Mouse (Mus musculus) midbrain, embryonic 15.5 days (tissue): ENCODE results near the gene Trim7. TPM values are rescaled to one million over a fixed set of nuclear protein-coding genes. Genes with fewer than 3 reads are reported as not detected.

Experiments used
- ATAC-seq: fragments of 200-750 bp; cut with Nextera tagmentation; replicated peaks from 2 replicates; pipeline ENCODE4 v1.8.0; 2017; ENCODE audit warnings: moderate TSS enrichment
- H3K27ac ChIP-seq: fragments of 300-500 bp; sonication (generic); 2 replicates; pipeline ENCODE4 v1.5.1; 2015; ENCODE audit warnings: mild to moderate bottlenecking, inconsistent platforms
- H3K27me3 ChIP-seq: fragments of 300-500 bp; sonication (generic); replicated peaks from 2 replicates; pipeline ENCODE4 v1.6.1; 2015; ENCODE audit warnings: inconsistent platforms
- H3K36me3 ChIP-seq: fragments of 300-500 bp; sonication (generic); replicated peaks from 2 replicates; pipeline ENCODE4 v1.6.1; 2015; ENCODE audit warnings: inconsistent platforms
- H3K4me1 ChIP-seq: fragments of 300-500 bp; sonication (generic); 2 replicates; pipeline ENCODE4 v1.6.1; 2015; ENCODE audit warnings: inconsistent platforms
- H3K4me2 ChIP-seq: fragments of 300-500 bp; sonication (generic); 2 replicates; pipeline ENCODE4 v1.6.1; 2015; ENCODE audit warnings: inconsistent platforms, mild to moderate bottlenecking, moderate library complexity
- H3K4me3 ChIP-seq: fragments of 300-500 bp; sonication (generic); 2 replicates; pipeline ENCODE4 v1.5.1; 2015; ENCODE audit warnings: mild to moderate bottlenecking, inconsistent platforms
- H3K9ac ChIP-seq: fragments of 300-500 bp; sonication (generic); 2 replicates; pipeline ENCODE4 v1.6.1; 2015; ENCODE audit warnings: mild to moderate bottlenecking, inconsistent platforms
- H3K9me3 ChIP-seq: fragments of 300-500 bp; sonication (generic); 2 replicates; pipeline ENCODE4 v1.6.1; 2016; ENCODE audit warnings: inconsistent platforms
- WGBS: fragments of 180-500 bp; shearing (Covaris S2); methylation state at CpG from one replicate; pipeline ENCODE4 v1.1.7; 2015; ENCODE audit warnings: mixed read lengths; 5-methylcytosine and 5-hydroxymethylcytosine counted together
- polyA plus RNA-seq: library from polyadenylated mRNA; unstranded; fragments of >200 nt; fragmentation: Nextera tagmentation; extraction: Ambion mirVana; gene quantifications from 2 replicates; pipeline ENCODE4 v1.2.1, GENCODE M21; 2015

The Trim7 gene
- polyA plus RNA-seq, 1 experiment from 2014 or later: 2.3 TPM

- Histone ChIP-seq H3K4me1 (peaks cover 4% of the 10 kb centered on the region), H3K4me2 (no peak overlapping the region), H3K36me3 (peaks cover 81% of the 10 kb centered on the region), H3K9ac (no peak overlapping the region), H3K27ac (no peak overlapping the region), H3K27me3 (no peaks in the 10 kb centered on the region), H3K4me3 (no peak overlapping the region), H3K9me3 (no peaks in the 10 kb centered on the region)
- WGBS: 70% methylated on average over 14 of the region's 14 CpGs
- ATAC-seq: no peak; the same call in 1 of the 2 replicates
Observed at GRCm38 (mm10) chr11:48807563-48808303, 18.2 kb upstream of the Trim7 start.

- Histone ChIP-seq H3K27me3 (no peaks in the 10 kb centered on the region), H3K4me3 (no peak overlapping the region), H3K9me3 (no peaks in the 10 kb centered on the region), H3K27ac (no peak overlapping the region), H3K4me2 (no peak overlapping the region), H3K4me1 (peaks cover 4% of the 10 kb centered on the region; the same call in 1 of the 2 replicates), H3K9ac (no peak overlapping the region), H3K36me3 (peaks cover 79% of the 10 kb centered on the region)
- no peak for ATAC-seq
Observed at GRCm38 (mm10) chr11:48808304-48808646, 17.7 kb upstream of the Trim7 start.

- no peak overlapping the region for H3K4me2 ChIP-seq
- H3K9ac ChIP-seq: no peak overlapping the region
- no peak overlapping the region for H3K4me3 ChIP-seq
- H3K36me3 ChIP-seq: peaks cover 72% of the 10 kb centered on the region
- 66% methylated on average over 16 of the region's 16 CpGs for WGBS
- H3K27ac ChIP-seq: peak overlapping the region; percentile 11; the same call in 1 of the 2 replicates
- no peaks in the 10 kb centered on the region for H3K27me3 ChIP-seq
- no peaks in the 10 kb centered on the region for H3K9me3 ChIP-seq
- peaks cover 9% of the 10 kb centered on the region; the same call in 1 of the 2 replicates for H3K4me1 ChIP-seq
- ATAC-seq: 0 out of 2 replicates have a peak, but pooled peaks have one; percentile 24
Observed at GRCm38 (mm10) chr11:48808737-48809433, 17.1 kb upstream of the Trim7 start.

GRCm38 (mm10) chr11:48809434-48809830, 16.5 kb upstream of the Trim7 start:
- Histone ChIP-seq H3K9ac (no peak overlapping the region), H3K27ac (0 out of 2 replicates have a peak overlapping the region, but pooled peaks have one; percentile 11), H3K4me2 (no peak overlapping the region), H3K36me3 (peaks cover 67% of the 10 kb centered on the region), H3K27me3 (no peaks in the 10 kb centered on the region), H3K4me3 (no peak overlapping the region), H3K9me3 (no peaks in the 10 kb centered on the region), H3K4me1 (peaks cover 14% of the 10 kb centered on the region)
- WGBS: 58% methylated on average over 4 of the region's 4 CpGs
- no peak for ATAC-seq

- WGBS: 90% methylated on average over 2 of the region's 2 CpGs
- no peak for ATAC-seq
- Histone ChIP-seq H3K27me3 (no peaks in the 10 kb centered on the region), H3K36me3 (peaks cover 61% of the 10 kb centered on the region), H3K27ac (no peak overlapping the region), H3K4me2 (no peak overlapping the region), H3K4me3 (no peak overlapping the region), H3K9me3 (no peaks in the 10 kb centered on the region), H3K9ac (no peak overlapping the region), H3K4me1 (peaks cover 21% of the 10 kb centered on the region)
Observed at GRCm38 (mm10) chr11:48810142-48810541, 15.8 kb upstream of the Trim7 start.

GRCm38 (mm10) chr11:48813782-48814181, 12.2 kb upstream of the Trim7 start:
- H3K27ac ChIP-seq: no peak overlapping the region

GRCm38 (mm10) chr11:48815851-48816250, 10.1 kb upstream of the Trim7 start:
- ATAC-seq: no peak
- H3K36me3 ChIP-seq: peaks cover 20% of the 10 kb centered on the region
- H3K9ac ChIP-seq: peak overlapping the region; percentile 85; the same call in 1 of the 2 replicates
- 77% methylated on average over 16 of the region's 16 CpGs for WGBS
- H3K4me3 ChIP-seq: peak overlapping the region; percentile 96
- H3K27ac ChIP-seq: no peak overlapping the region
- H3K4me1 ChIP-seq: peaks cover 38% of the 10 kb centered on the region
- peak overlapping the region; percentile 85 for H3K4me2 ChIP-seq
- no peaks in the 10 kb centered on the region for H3K27me3 ChIP-seq
- H3K9me3 ChIP-seq: no peaks in the 10 kb centered on the region

More at GRCm38 (mm10) chr11:48813782-48814181, 12.2 kb upstream of the Trim7 start:
- no peak for ATAC-seq
- Histone ChIP-seq H3K9ac (no peak overlapping the region), H3K36me3 (peaks cover 36% of the 10 kb centered on the region), H3K9me3 (no peaks in the 10 kb centered on the region), H3K4me1 (peaks cover 37% of the 10 kb centered on the region), H3K27me3 (no peaks in the 10 kb centered on the region), H3K4me3 (no peak overlapping the region), H3K4me2 (no peak overlapping the region)

GRCm38 (mm10) chr11:48816281-48816781, 9.6 kb upstream of the Trim7 start:
- peak; percentile 75 for ATAC-seq
- Histone ChIP-seq H3K27ac (peak overlapping the region; percentile 99), H3K4me1 (peaks cover 38% of the 10 kb centered on the region), H3K4me2 (peak overlapping the region; percentile 85), H3K4me3 (peak overlapping the region; percentile 96), H3K9ac (peak overlapping the region; percentile 85), H3K36me3 (peaks cover 15% of the 10 kb centered on the region), H3K9me3 (no peaks in the 10 kb centered on the region), H3K27me3 (no peaks in the 10 kb centered on the region)
- 4% methylated on average over 17 of the region's 23 CpGs for WGBS

- Histone ChIP-seq H3K4me1 (peaks cover 38% of the 10 kb centered on the region), H3K36me3 (peaks cover 9% of the 10 kb centered on the region; the same call in 1 of the 2 replicates), H3K27me3 (no peaks in the 10 kb centered on the region), H3K9me3 (no peaks in the 10 kb centered on the region), H3K27ac (peak within 1 kb of the TSS; percentile 99), H3K4me3 (peak within 1 kb of the TSS; percentile 96), H3K4me2 (peak within 1 kb of the TSS; percentile 85), H3K9ac (peak within 1 kb of the TSS; percentile 85)
- under 1% methylated on average over 76 of the region's 77 CpGs for WGBS
- peak; percentile 97 for ATAC-seq
Observed at GRCm38 (mm10) chr11:48816800-48817665, 8.9 kb upstream of the Trim7 start, which contains the start of gene Trim41. Trim41 (minus strand) TSS chr11:48817353.

- Histone ChIP-seq H3K9ac (peak overlapping the region; percentile 85), H3K36me3 (0 out of 2 replicates have a peak, but pooled peaks cover 3% of the 10 kb centered on the region), H3K4me1 (peaks cover 40% of the 10 kb centered on the region), H3K9me3 (no peaks in the 10 kb centered on the region), H3K27ac (peak overlapping the region; percentile 99), H3K4me3 (peak overlapping the region; percentile 96), H3K27me3 (peaks cover 6% of the 10 kb centered on the region; the same call in 1 of the 2 replicates), H3K4me2 (peak overlapping the region; percentile 85)
- ATAC-seq: peak; percentile 5; the same call in 1 of the 2 replicates
- WGBS: 8% methylated on average over 9 of the region's 9 CpGs
Observed at GRCm38 (mm10) chr11:48817794-48818193, 8.1 kb upstream of the Trim7 start.

GRCm38 (mm10) chr11:48818346-48818745, 7.6 kb upstream of the Trim7 start:
- H3K9me3 ChIP-seq: no peaks in the 10 kb centered on the region
- H3K27me3 ChIP-seq: peaks cover 7% of the 10 kb centered on the region; the same call in 1 of the 2 replicates
- H3K27ac ChIP-seq: peak overlapping the region; percentile 99; the same call in 1 of the 2 replicates
- H3K4me1 ChIP-seq: peaks cover 39% of the 10 kb centered on the region
- no peak for ATAC-seq
- peak overlapping the region; percentile 96 for H3K4me3 ChIP-seq
- no peaks in the 10 kb centered on the region for H3K36me3 ChIP-seq
- peak overlapping the region; percentile 85 for H3K4me2 ChIP-seq
- WGBS: under 1% methylated on average over 16 of the region's 16 CpGs
- peak overlapping the region; percentile 85; the same call in 1 of the 2 replicates for H3K9ac ChIP-seq
